Mouse (Mus musculus) spleen, adult 2 months (tissue): ENCODE measurements around the gene Eng. TPM values are rescaled to one million over a fixed set of nuclear protein-coding genes. Genes with fewer than 3 reads are reported as not detected.

Experiments used
- DNase-seq, 2 experiments: peaks; one replicate each; pipeline versions ENCODE4 v3.0.0 to v3.0.0-alpha.2; 2012 to 2021; ENCODE audit warnings: low spot score in 2 of 2, low read depth in 1 of 2
- H3K27ac ChIP-seq: fragments of 200-500 bp; 2 replicates; pipeline ENCODE4 v1.5.1; 2012; ENCODE audit warnings: low read length, inconsistent platforms; ENCODE audit not compliant: insufficient read depth
- H3K27me3 ChIP-seq: fragments of 200-500 bp; 2 replicates; pipeline ENCODE4 v1.6.1; 2012; ENCODE audit warnings: mild to moderate bottlenecking, moderate library complexity, low read length, inconsistent platforms; ENCODE audit not compliant: control insufficient read depth, insufficient read depth
- H3K36me3 ChIP-seq: fragments of 200-500 bp; 2 replicates; pipeline ENCODE4 v1.6.1; 2012; ENCODE audit warnings: mild to moderate bottlenecking, low read length, inconsistent platforms; ENCODE audit not compliant: control insufficient read depth, insufficient read depth
- H3K4me1 ChIP-seq: fragments of 200-500 bp; 2 replicates; pipeline ENCODE4 v1.6.1; 2011; ENCODE audit warnings: inconsistent platforms; ENCODE audit not compliant: control insufficient read depth, insufficient read depth, insufficient read length
- H3K4me3 ChIP-seq: fragments of 200-500 bp; 2 replicates; pipeline ENCODE4 v1.5.1; 2011; ENCODE audit warnings: mild to moderate bottlenecking, inconsistent platforms; ENCODE audit not compliant: insufficient read depth, insufficient read length; ENCODE audit errors: extremely low read depth
- CTCF ChIP-seq: fragments of 200-500 bp; IDR thresholded peaks from 2 replicates; pipeline ENCODE4 v1.5.1; 2011; ENCODE audit warnings: mild to moderate bottlenecking, inconsistent platforms; ENCODE audit not compliant: insufficient read depth, insufficient read length, insufficient replicate concordance; ENCODE audit errors: extremely low read depth
- POLR2A ChIP-seq: fragments of 200-500 bp; IDR thresholded peaks from 2 replicates; pipeline ENCODE4 v1.6.1; 2011; ENCODE audit warnings: low read depth, low read length, inconsistent platforms
- WGBS: fragments of 180-500 bp; shearing (Covaris S2); methylation state at CpG from one replicate; pipeline ENCODE4 v1.1.7; 2018; 5-methylcytosine and 5-hydroxymethylcytosine counted together
- polyA plus RNA-seq: library from polyadenylated mRNA; depleted of rRNA; stranded (reverse); fragments of >200 nt; gene quantifications from 2 replicates; pipeline ENCODE4 v1.2.3, GENCODE M21; 2012

The Eng gene
- polyA plus RNA-seq, 1 experiment, result 132 TPM

- H3K36me3 ChIP-seq, result no peaks in the 10 kb centered on the region
- no peak for TF ChIP-seq CTCF
- no peak for TF ChIP-seq POLR2A
- H3K4me1 ChIP-seq, result no peaks in the 10 kb centered on the region
- no peak for DNase-seq
- H3K27ac ChIP-seq, result no peak overlapping the region
- 65% methylated on average over 4 of the region's 4 CpGs for WGBS
- no peaks in the 10 kb centered on the region for H3K27me3 ChIP-seq
- H3K4me3 ChIP-seq, result no peak overlapping the region
Observed at GRCm38 (mm10) chr2:32620682-32621516, 25.5 kb upstream of the Eng start.

GRCm38 (mm10) chr2:32621517-32621859 is 24.9 kb upstream of the Eng start, which contains the start of gene Ak1:
TSS of gene Ak1 (plus strand) at chr2:32621758.
- no peak for TF ChIP-seq POLR2A
- no peak for TF ChIP-seq CTCF
- DNase-seq, result no peak
- Histone ChIP-seq H3K4me1 (no peaks in the 10 kb centered on the region), H3K27ac (peak within 1 kb of the TSS; percentile 23; the same call in 1 of the 2 replicates), H3K27me3 (no peaks in the 10 kb centered on the region), H3K36me3 (no peaks in the 10 kb centered on the region), H3K4me3 (no peak within 1 kb of the TSS)
- 51% methylated on average over 7 of the region's 7 CpGs for WGBS

- WGBS, result 86% methylated on average over 5 of the region's 5 CpGs
- H3K4me1 ChIP-seq, result no peaks in the 10 kb centered on the region
Observed at GRCm38 (mm10) chr2:32624111-32624748, 22.2 kb upstream of the Eng start.

GRCm38 (mm10) chr2:32625212-32625872 is 21.1 kb upstream of the Eng start:
- TF ChIP-seq POLR2A (no peak), CTCF (no peak)
- no peaks in the 10 kb centered on the region for H3K36me3 ChIP-seq
- no peak overlapping the region; the same call in 1 of the 2 replicates for H3K27ac ChIP-seq
- no peaks in the 10 kb centered on the region for H3K4me1 ChIP-seq
- H3K4me3 ChIP-seq, result no peak overlapping the region
- 23% methylated on average over 13 of the region's 13 CpGs for WGBS
- no peak for DNase-seq
- no peaks in the 10 kb centered on the region for H3K27me3 ChIP-seq

More at GRCm38 (mm10) chr2:32624111-32624748, 22.2 kb upstream of the Eng start:
- no peak for DNase-seq
- no peak for TF ChIP-seq CTCF
- no peak for TF ChIP-seq POLR2A
- H3K27me3 ChIP-seq, result no peaks in the 10 kb centered on the region
- H3K4me3 ChIP-seq, result no peak overlapping the region
- H3K36me3 ChIP-seq, result no peaks in the 10 kb centered on the region
- H3K27ac ChIP-seq, result no peak overlapping the region

- WGBS, result 64% methylated on average over 5 of the region's 5 CpGs
Observed at GRCm38 (mm10) chr2:32625873-32626694, 20.3 kb upstream of the Eng start.

More at GRCm38 (mm10) chr2:32625873-32626694, 20.3 kb upstream of the Eng start:
- DNase-seq, result no peak
- Histone ChIP-seq H3K36me3 (no peaks in the 10 kb centered on the region), H3K27me3 (no peaks in the 10 kb centered on the region), H3K27ac (no peak overlapping the region), H3K4me1 (no peaks in the 10 kb centered on the region), H3K4me3 (no peak overlapping the region)
- TF ChIP-seq POLR2A, result no peak
- no peak for TF ChIP-seq CTCF
